Mouse (Mus musculus) heart, embryonic 15.5 days (tissue): ENCODE data around the gene Foxi2. TPM values are rescaled to one million over a fixed set of nuclear protein-coding genes. Genes with fewer than 3 reads are reported as not detected.

ENCODE experiments used
- ATAC-seq: fragments of 200-750 bp; cut with Nextera tagmentation; replicated peaks from 2 replicates; pipeline ENCODE4 v1.8.0; 2017; ENCODE audit warnings: low read depth, moderate TSS enrichment; ENCODE audit not compliant: insufficient number of reproducible peaks, insufficient read depth, low FRiP score
- H3K27ac ChIP-seq: fragments of 300-500 bp; sonication (generic); 2 replicates; pipeline ENCODE4 v1.5.1; 2015; ENCODE audit warnings: mild to moderate bottlenecking, inconsistent platforms
- H3K27me3 ChIP-seq: fragments of 300-500 bp; sonication (generic); 2 replicates; pipeline ENCODE4 v1.6.1; 2015; ENCODE audit warnings: inconsistent platforms
- H3K36me3 ChIP-seq: fragments of 300-500 bp; sonication (generic); 2 replicates; pipeline ENCODE4 v1.6.1; 2015; ENCODE audit warnings: mild to moderate bottlenecking, inconsistent platforms
- H3K4me1 ChIP-seq: fragments of 300-500 bp; sonication (generic); replicated peaks from 2 replicates; pipeline ENCODE4 v1.6.1; 2015; ENCODE audit warnings: inconsistent platforms
- H3K4me2 ChIP-seq: fragments of 300-500 bp; sonication (generic); 2 replicates; pipeline ENCODE4 v1.6.1; 2015; ENCODE audit warnings: inconsistent platforms, mild to moderate bottlenecking, moderate library complexity
- H3K4me3 ChIP-seq: fragments of 300-500 bp; sonication (generic); 2 replicates; pipeline ENCODE4 v1.5.1; 2015; ENCODE audit warnings: mild to moderate bottlenecking, inconsistent platforms
- H3K9ac ChIP-seq: fragments of 300-500 bp; sonication (generic); 2 replicates; pipeline ENCODE4 v1.6.1; 2015; ENCODE audit warnings: mild to moderate bottlenecking, inconsistent platforms
- H3K9me3 ChIP-seq: fragments of 300-500 bp; sonication (generic); replicated peaks from 2 replicates; pipeline ENCODE4 v1.6.1; 2016; ENCODE audit warnings: inconsistent platforms
- WGBS: fragments of 180-500 bp; shearing (Covaris S2); methylation state at CpG from one replicate; pipeline ENCODE4 v1.1.7; 2015; ENCODE audit warnings: mixed read lengths; 5-methylcytosine and 5-hydroxymethylcytosine counted together
- polyA plus RNA-seq: library from polyadenylated mRNA; unstranded; fragments of >200 nt; fragmentation: Nextera tagmentation; extraction: Ambion mirVana; gene quantifications from 2 replicates; pipeline ENCODE4 v1.2.1, GENCODE M21; 2015

Gene Foxi2
- not detected in 2 replicates for polyA plus RNA-seq

- no peaks in the 10 kb centered on the region for H3K9me3 ChIP-seq
- H3K4me1 ChIP-seq = peaks cover 5% of the 10 kb centered on the region; the same call in 1 of the 2 replicates
- H3K27me3 ChIP-seq = peaks cover 64% of the 10 kb centered on the region
- no peak within 1 kb of the TSS for H3K9ac ChIP-seq
- no peaks in the 10 kb centered on the region for H3K36me3 ChIP-seq
- peak within 1 kb of the TSS; percentile 29 for H3K4me2 ChIP-seq
- peak within 1 kb of the TSS; percentile 13 for H3K4me3 ChIP-seq
- 1% methylated on average over 51 of the region's 51 CpGs for WGBS
- H3K27ac ChIP-seq = no peak within 1 kb of the TSS
- no peak; the same call in 1 of the 2 replicates for ATAC-seq
These were observed at the start of gene Foxi2 for GRCm38 (mm10) chr7:135410237-135410965. TSS of gene Foxi2 (plus strand) at chr7:135410308.

GRCm38 (mm10) chr7:135364606-135365005, 45.5 kb upstream of the Foxi2 start:
- H3K9me3 ChIP-seq = no peaks in the 10 kb centered on the region
- no peak for ATAC-seq
- H3K9ac ChIP-seq = no peak overlapping the region
- no peak overlapping the region for H3K27ac ChIP-seq
- WGBS = 87% methylated on average over 5 of the region's 5 CpGs
- no peaks in the 10 kb centered on the region for H3K36me3 ChIP-seq
- H3K4me1 ChIP-seq = no peaks in the 10 kb centered on the region
- H3K4me2 ChIP-seq = no peak overlapping the region
- H3K4me3 ChIP-seq = no peak overlapping the region
- no peaks in the 10 kb centered on the region for H3K27me3 ChIP-seq

- ATAC-seq = no peak
- Histone ChIP-seq H3K27ac (no peak overlapping the region), H3K27me3 (peaks cover 7% of the 10 kb centered on the region; the same call in 1 of the 2 replicates), H3K4me1 (no peaks in the 10 kb centered on the region), H3K4me3 (no peak overlapping the region), H3K4me2 (no peak overlapping the region), H3K9me3 (no peaks in the 10 kb centered on the region), H3K36me3 (no peaks in the 10 kb centered on the region), H3K9ac (no peak overlapping the region)
- 89% methylated on average over 13 of the region's 13 CpGs for WGBS
These were observed 34.1 kb upstream of the Foxi2 start for GRCm38 (mm10) chr7:135376048-135376447.

GRCm38 (mm10) chr7:135376932-135377331, 33.2 kb upstream of the Foxi2 start:
- Histone ChIP-seq H3K27me3 (peaks cover 3% of the 10 kb centered on the region; the same call in 1 of the 2 replicates), H3K27ac (no peak overlapping the region), H3K4me1 (no peaks in the 10 kb centered on the region), H3K4me3 (no peak overlapping the region), H3K9me3 (no peaks in the 10 kb centered on the region), H3K9ac (no peak overlapping the region), H3K36me3 (no peaks in the 10 kb centered on the region), H3K4me2 (no peak overlapping the region)
- no peak for ATAC-seq
- 58% methylated on average over 5 of the region's 5 CpGs for WGBS

- H3K4me2 ChIP-seq = no peak overlapping the region
- 79% methylated on average over 5 of the region's 5 CpGs for WGBS
- H3K9me3 ChIP-seq = no peaks in the 10 kb centered on the region
- H3K36me3 ChIP-seq = no peaks in the 10 kb centered on the region
- no peak overlapping the region for H3K9ac ChIP-seq
- ATAC-seq = no peak
- no peak overlapping the region for H3K4me3 ChIP-seq
- peaks cover 3% of the 10 kb centered on the region; the same call in 1 of the 2 replicates for H3K27me3 ChIP-seq
- H3K4me1 ChIP-seq = no peaks in the 10 kb centered on the region
- no peak overlapping the region for H3K27ac ChIP-seq
These were observed 31.8 kb upstream of the Foxi2 start for GRCm38 (mm10) chr7:135378331-135378730.

GRCm38 (mm10) chr7:135389039-135389438, 21.1 kb upstream of the Foxi2 start:
- no peak overlapping the region for H3K9ac ChIP-seq
- no peak overlapping the region for H3K4me2 ChIP-seq
- H3K27me3 ChIP-seq = 0 out of 2 replicates have a peak, but pooled peaks cover 3% of the 10 kb centered on the region
- H3K4me3 ChIP-seq = no peak overlapping the region
- H3K9me3 ChIP-seq = 0 out of 2 replicates have a peak, but pooled peaks cover 5% of the 10 kb centered on the region
- no peaks in the 10 kb centered on the region for H3K36me3 ChIP-seq
- WGBS = 60% methylated on average over 3 of the region's 3 CpGs
- ATAC-seq = no peak
- H3K4me1 ChIP-seq = no peaks in the 10 kb centered on the region
- H3K27ac ChIP-seq = no peak overlapping the region

- H3K27ac ChIP-seq = no peak overlapping the region
- H3K9ac ChIP-seq = no peak overlapping the region
- 0 out of 2 replicates have a peak, but pooled peaks cover 3% of the 10 kb centered on the region for H3K27me3 ChIP-seq
- H3K4me2 ChIP-seq = no peak overlapping the region
- H3K4me3 ChIP-seq = no peak overlapping the region
- H3K36me3 ChIP-seq = no peaks in the 10 kb centered on the region
- no peaks in the 10 kb centered on the region for H3K9me3 ChIP-seq
- no peak for ATAC-seq
- peaks cover 4% of the 10 kb centered on the region; the same call in 1 of the 2 replicates for H3K4me1 ChIP-seq
- 31% methylated on average over 5 of the region's 5 CpGs for WGBS
These were observed 17.1 kb upstream of the Foxi2 start for GRCm38 (mm10) chr7:135392949-135393542.

GRCm38 (mm10) chr7:135394436-135394835, 15.7 kb upstream of the Foxi2 start:
- 85% methylated on average over 3 of the region's 3 CpGs for WGBS
- Histone ChIP-seq H3K9me3 (no peaks in the 10 kb centered on the region), H3K4me3 (no peak overlapping the region), H3K4me2 (no peak overlapping the region), H3K27me3 (0 out of 2 replicates have a peak, but pooled peaks cover 3% of the 10 kb centered on the region), H3K9ac (no peak overlapping the region), H3K4me1 (peaks cover 4% of the 10 kb centered on the region; the same call in 1 of the 2 replicates), H3K36me3 (no peaks in the 10 kb centered on the region), H3K27ac (no peak overlapping the region)
- ATAC-seq = no peak

GRCm38 (mm10) chr7:135395242-135395641, 14.9 kb upstream of the Foxi2 start:
- Histone ChIP-seq H3K4me2 (no peak overlapping the region), H3K4me3 (no peak overlapping the region), H3K27me3 (0 out of 2 replicates have a peak, but pooled peaks cover 3% of the 10 kb centered on the region), H3K9me3 (no peaks in the 10 kb centered on the region), H3K4me1 (peaks cover 4% of the 10 kb centered on the region; the same call in 1 of the 2 replicates), H3K9ac (no peak overlapping the region), H3K36me3 (no peaks in the 10 kb centered on the region), H3K27ac (no peak overlapping the region)
- no peak for ATAC-seq

- Histone ChIP-seq H3K9ac (no peak overlapping the region), H3K27ac (no peak overlapping the region), H3K9me3 (no peaks in the 10 kb centered on the region), H3K27me3 (0 out of 2 replicates have a peak, but pooled peaks cover 3% of the 10 kb centered on the region), H3K4me3 (no peak overlapping the region), H3K4me1 (peaks cover 4% of the 10 kb centered on the region; the same call in 1 of the 2 replicates), H3K4me2 (no peak overlapping the region), H3K36me3 (no peaks in the 10 kb centered on the region)
- no peak for ATAC-seq
- WGBS = 58% methylated on average over 6 of the region's 6 CpGs
These were observed 13.0 kb upstream of the Foxi2 start for GRCm38 (mm10) chr7:135397096-135397495.

GRCm38 (mm10) chr7:135397874-135398273, 12.2 kb upstream of the Foxi2 start:
- Histone ChIP-seq H3K27me3 (0 out of 2 replicates have a peak, but pooled peaks cover 7% of the 10 kb centered on the region), H3K9ac (no peak overlapping the region), H3K4me1 (peaks cover 4% of the 10 kb centered on the region; the same call in 1 of the 2 replicates), H3K4me3 (no peak overlapping the region), H3K36me3 (no peaks in the 10 kb centered on the region), H3K27ac (no peak overlapping the region), H3K4me2 (0 out of 2 replicates have a peak overlapping the region, but pooled peaks have one; percentile 5), H3K9me3 (no peaks in the 10 kb centered on the region)
- no peak for ATAC-seq
- WGBS = 13% methylated on average over 5 of the region's 5 CpGs
